In genomic region chr12:16354711-16355110, GRCm38 (mm10) we compare ENCODE assay signal across 30 mouse cellular contexts.
DNase-seq lines count a peak whose midpoint lies in the region; ATAC-seq and TF ChIP-seq lines count a peak whose summit lies in the region.
"Had no signal": no experiment of that assay in that cellular context is flagged by ENCODE, and none has a peak within 500 bp of the region (broad histone marks: within the 10 kb centered on the region; RNA-seq: fewer than 3 reads in every experiment).

No protein-coding gene starts in this region.

- H3K9me3 ChIP-seq in heart, embryonic 13.5 days = 0 out of 2 replicates have a peak, but pooled peaks cover 4% of the 10 kb centered on the region
- H3K9me3 ChIP-seq in heart, embryonic 10.5 days = no peaks in the 10 kb centered on the region
- no peaks in the 10 kb centered on the region for H3K9me3 ChIP-seq in kidney, postnatal 0 days (replicated peaks; ENCODE audit: low read length)
- H3K9me3 ChIP-seq: embryonic facial prominence, embryonic 13.5 days; embryonic facial prominence, embryonic 15.5 days; forebrain, embryonic 10.5 days; forebrain, embryonic 12.5 days; G1E had no signal

- ATAC-seq in heart, embryonic 13.5 days (ENCODE audit: extremely low read depth, insufficient number of reproducible peaks, low FRiP score, low TSS enrichment) = no peak
- no peak for ATAC-seq in kidney, postnatal 0 days (replicated peaks; ENCODE audit: low FRiP score, low read depth)
- ATAC-seq: activated CD4-positive, CD25-positive, alpha-beta regulatory T cell, adult 4 months; CD4-positive, CD25-positive, alpha-beta regulatory T cell, adult 4 months; forebrain, embryonic 14.5 days; Patski had no signal

- no peaks in the 10 kb centered on the region for H3K27me3 ChIP-seq in heart, embryonic 13.5 days (replicated peaks)
- no peaks in the 10 kb centered on the region for H3K27me3 ChIP-seq in heart, embryonic 10.5 days (ENCODE audit: insufficient read depth, poor library complexity, severe bottlenecking)
- no peaks in the 10 kb centered on the region for H3K27me3 ChIP-seq in kidney, postnatal 0 days (ENCODE audit: insufficient read depth, low read length)
- H3K27me3 ChIP-seq: CH12.LX; embryonic facial prominence, embryonic 13.5 days; embryonic facial prominence, embryonic 15.5 days; forebrain, embryonic 12.5 days; Patski had no signal

- peaks cover 5% of the 10 kb centered on the region; the same call in 1 of the 2 replicates for H3K4me1 ChIP-seq in heart, embryonic 13.5 days
- no peaks in the 10 kb centered on the region for H3K4me1 ChIP-seq in heart, embryonic 10.5 days
- H3K4me1 ChIP-seq in kidney, postnatal 0 days (replicated peaks; ENCODE audit: insufficient read depth, low read length) = no peaks in the 10 kb centered on the region
- H3K4me1 ChIP-seq: embryonic facial prominence, embryonic 15.5 days; forebrain, embryonic 12.5 days had no signal

- H3K9ac ChIP-seq in heart, embryonic 13.5 days = no peak overlapping the region
- H3K9ac ChIP-seq in kidney, postnatal 0 days (ENCODE audit: low read depth, low read length) = no peak overlapping the region
- H3K9ac ChIP-seq: embryonic facial prominence, embryonic 13.5 days; embryonic facial prominence, embryonic 15.5 days; forebrain, embryonic 12.5 days had no signal

- no peak overlapping the region for H3K4me2 ChIP-seq in heart, embryonic 13.5 days
- no peak overlapping the region for H3K4me2 ChIP-seq in kidney, postnatal 0 days (ENCODE audit: low read length)
- H3K4me2 ChIP-seq: embryonic facial prominence, embryonic 13.5 days; embryonic facial prominence, embryonic 15.5 days; forebrain, embryonic 12.5 days had no signal

- H3K36me3 ChIP-seq in heart, embryonic 13.5 days = no peaks in the 10 kb centered on the region
- no peaks in the 10 kb centered on the region for H3K36me3 ChIP-seq in heart, embryonic 10.5 days
- H3K36me3 ChIP-seq in kidney, postnatal 0 days (ENCODE audit: insufficient read depth, low read length) = no peaks in the 10 kb centered on the region
- H3K36me3 ChIP-seq: embryonic facial prominence, embryonic 13.5 days; embryonic facial prominence, embryonic 15.5 days; forebrain, embryonic 10.5 days; forebrain, embryonic 12.5 days; G1E had no signal

- peak overlapping the region; percentile 1; the same call in 1 of the 2 replicates for H3K27ac ChIP-seq in heart, embryonic 13.5 days (replicated peaks)
- no peak overlapping the region for H3K27ac ChIP-seq in heart, embryonic 10.5 days
- no peak overlapping the region for H3K27ac ChIP-seq in kidney, postnatal 0 days
- H3K27ac ChIP-seq: embryonic facial prominence, embryonic 13.5 days; embryonic facial prominence, embryonic 15.5 days; forebrain, embryonic 10.5 days; forebrain, embryonic 12.5 days had no signal

- peak; percentile 72 for DNase-seq in heart, adult 11 months
- no peak for DNase-seq in heart, postnatal 4 days
- peak; percentile 24 for DNase-seq in heart, adult 8-10 months (ENCODE audit: low spot score)
- DNase-seq in heart, postnatal 36 days = no peak
- DNase-seq in heart, embryonic 10.5 days (ENCODE audit: low spot score) = no peak
- peak; percentile 18 for DNase-seq in kidney, postnatal 0 days (ENCODE audit: low spot score)
- no peak for DNase-seq in kidney, adult 18-20 months
- DNase-seq: adrenal gland, adult 8-10 months; adrenal gland, postnatal 14 days; adrenal gland, postnatal 36 days; B cell, adult 2 months; cerebellum, adult 11 months; cerebellum, adult 18-20 months; cerebellum, adult 8-10 months; cerebellum, adult 9-11 months; cerebellum, postnatal 14 days; cerebellum, postnatal 36 days; embryo, embryonic 11 days had no signal

- 52% methylated on average over 1 of the region's 1 CpGs for WGBS in heart, embryonic 13.5 days
- WGBS in heart, embryonic 10.5 days = 91% methylated on average over 1 of the region's 1 CpGs
- WGBS in kidney, postnatal 0 days = 79% methylated on average over 1 of the region's 1 CpGs

- H3K4me3 ChIP-seq in heart, embryonic 13.5 days = no peak overlapping the region
- no peak overlapping the region for H3K4me3 ChIP-seq in heart, embryonic 10.5 days
- no peak overlapping the region for H3K4me3 ChIP-seq in kidney, postnatal 0 days (replicated peaks; ENCODE audit: low read depth, low read length)
- H3K4me3 ChIP-seq: embryonic facial prominence, embryonic 13.5 days; embryonic facial prominence, embryonic 15.5 days; erythroblast, embryonic 14.5 days; forebrain, embryonic 10.5 days; forebrain, embryonic 12.5 days had no signal

- TF ChIP-seq CTCF in kidney, postnatal 0 days (IDR thresholded peaks at IDR 0.05; ENCODE audit: low read depth) = no peak

- intact Hi-C loops in heart, postnatal 36 days (cut with DNase I) = no loop called here

Comparison
In these comparisons a context has a peak if more than half of its experiments do, and no peak if none do; other contexts are left out.
1. DNase-seq: peak in heart, adult 11 months (single experiment), heart, adult 8-10 months (single experiment) and kidney, postnatal 0 days (single experiment); none in heart, postnatal 4 days (single experiment), heart, postnatal 36 days (0 of 2), heart, embryonic 10.5 days (single experiment) and kidney, adult 18-20 months (single experiment).